Mouse (Mus musculus) liver, embryonic 15.5 days (tissue): ENCODE measurements at regions not wholly inside any gene's neighbourhood (a gene's known extent, or its start where the extent isn't known, plus 50 kb on each side); places are given as distances from the start of the nearest gene placed in this dataset.

Experiments
- ATAC-seq: fragments of 200-750 bp; cut with Nextera tagmentation; 2 replicates; pipeline ENCODE4 v1.8.0; 2017; ENCODE audit warnings: moderate number of reproducible peaks, mild to moderate bottlenecking, moderate library complexity; ENCODE audit not compliant: insufficient read depth
- H3K27ac ChIP-seq: fragments of 300-500 bp; sonication (generic); replicated peaks from 2 replicates; pipeline ENCODE4 v1.5.1; 2015; ENCODE audit warnings: mild to moderate bottlenecking, inconsistent platforms
- H3K27me3 ChIP-seq: fragments of 300-500 bp; sonication (generic); 2 replicates; pipeline ENCODE4 v1.6.1; 2015; ENCODE audit warnings: mild to moderate bottlenecking, inconsistent platforms
- H3K36me3 ChIP-seq: fragments of 300-500 bp; sonication (generic); replicated peaks from 2 replicates; pipeline ENCODE4 v1.6.1; 2015; ENCODE audit warnings: moderate library complexity, mild to moderate bottlenecking, inconsistent platforms
- H3K4me1 ChIP-seq: fragments of 300-500 bp; sonication (generic); replicated peaks from 2 replicates; pipeline ENCODE4 v1.6.1; 2015; ENCODE audit warnings: inconsistent platforms
- H3K4me2 ChIP-seq: fragments of 300-500 bp; sonication (generic); 2 replicates; pipeline ENCODE4 v1.6.1; 2015; ENCODE audit warnings: moderate library complexity, mild to moderate bottlenecking, inconsistent platforms
- H3K4me3 ChIP-seq: fragments of 300-500 bp; sonication (generic); replicated peaks from 2 replicates; pipeline ENCODE4 v1.5.1; 2015; ENCODE audit warnings: mild to moderate bottlenecking, inconsistent platforms
- H3K9ac ChIP-seq: fragments of 300-500 bp; sonication (generic); 2 replicates; pipeline ENCODE4 v1.6.1; 2015; ENCODE audit warnings: moderate library complexity, mild to moderate bottlenecking, inconsistent platforms
- H3K9me3 ChIP-seq: fragments of 300-500 bp; sonication (generic); replicated peaks from 2 replicates; pipeline ENCODE4 v1.6.1; 2016; ENCODE audit warnings: inconsistent platforms
- WGBS: fragments of 180-500 bp; shearing (Covaris S2); methylation state at CpG from one replicate; pipeline ENCODE4 v1.1.7; 2015; ENCODE audit warnings: mixed read lengths; ENCODE audit not compliant: insufficient replicate concordance; 5-methylcytosine and 5-hydroxymethylcytosine counted together

GRCm38 (mm10) chr14:46317406-46318045 lies 61.7 kb upstream of the Gm15217 start:
- ATAC-seq: no peak

GRCm38 (mm10) chr14:46328064-46328463 lies 51.1 kb upstream of the Gm15217 start:
- no peak for ATAC-seq
- no peak overlapping the region for H3K4me2 ChIP-seq

More at GRCm38 (mm10) chr14:46317406-46318045, 61.7 kb upstream of the Gm15217 start:
- Histone ChIP-seq H3K4me3 (no peak overlapping the region), H3K9ac (no peak overlapping the region), H3K27me3 (no peaks in the 10 kb centered on the region), H3K9me3 (no peaks in the 10 kb centered on the region), H3K27ac (no peak overlapping the region), H3K4me1 (no peaks in the 10 kb centered on the region), H3K36me3 (no peaks in the 10 kb centered on the region), H3K4me2 (no peak overlapping the region)
- WGBS: 50% methylated on average over 16 of the region's 16 CpGs

More at GRCm38 (mm10) chr14:46328064-46328463, 51.1 kb upstream of the Gm15217 start:
- H3K4me3 ChIP-seq: no peak overlapping the region
- H3K4me1 ChIP-seq: no peaks in the 10 kb centered on the region
- H3K36me3 ChIP-seq: no peaks in the 10 kb centered on the region
- no peak overlapping the region for H3K9ac ChIP-seq
- H3K9me3 ChIP-seq: no peaks in the 10 kb centered on the region
- no peak overlapping the region for H3K27ac ChIP-seq
- no peaks in the 10 kb centered on the region for H3K27me3 ChIP-seq
- 55% methylated on average over 3 of the region's 3 CpGs for WGBS
